Mouse (Mus musculus) hindbrain, embryonic 14.5 days (tissue): ENCODE measurements around the gene Prkce. TPM values are rescaled to one million over a fixed set of nuclear protein-coding genes. Genes with fewer than 3 reads are reported as not detected.

Experiments
- ATAC-seq: fragments of 200-750 bp; cut with Nextera tagmentation; 2 replicates; pipeline ENCODE4 v1.8.0; 2017; ENCODE audit warnings: moderate number of reproducible peaks, mild to moderate bottlenecking, moderate TSS enrichment, moderate library complexity; ENCODE audit not compliant: low FRiP score
- DNase-seq: peaks from one replicate; pipeline ENCODE4 v3.0.0-alpha.2; 2015; ENCODE audit warnings: low spot score
- H3K27ac ChIP-seq: fragments of 300-500 bp; sonication (generic); 2 replicates; pipeline ENCODE4 v1.5.1; 2014; ENCODE audit warnings: mild to moderate bottlenecking, moderate library complexity
- H3K27me3 ChIP-seq: fragments of 300-500 bp; sonication (generic); 2 replicates; pipeline ENCODE4 v1.6.1; 2014; ENCODE audit warnings: mild to moderate bottlenecking, low read length, mixed read lengths; ENCODE audit not compliant: control insufficient read depth, insufficient read depth
- H3K36me3 ChIP-seq: fragments of 300-500 bp; sonication (generic); replicated peaks from 2 replicates; pipeline ENCODE4 v1.6.1; 2014; ENCODE audit not compliant: control insufficient read depth, insufficient read depth
- H3K4me1 ChIP-seq: fragments of 300-500 bp; sonication (generic); replicated peaks from 2 replicates; pipeline ENCODE4 v1.6.1; 2014; ENCODE audit warnings: antibody characterized with exemption, low read length, mixed read lengths; ENCODE audit not compliant: control insufficient read depth, insufficient read depth
- H3K4me2 ChIP-seq: fragments of 300-500 bp; sonication (generic); replicated peaks from 2 replicates; pipeline ENCODE4 v1.6.1; 2014; ENCODE audit warnings: mild to moderate bottlenecking, moderate library complexity
- H3K4me3 ChIP-seq: fragments of 300-500 bp; sonication (generic); replicated peaks from 2 replicates; pipeline ENCODE4 v1.5.1; 2014; ENCODE audit warnings: mild to moderate bottlenecking, low read length
- H3K9ac ChIP-seq: fragments of 300-500 bp; sonication (generic); 2 replicates; pipeline ENCODE4 v1.6.1; 2014
- H3K9me3 ChIP-seq: fragments of 300-500 bp; sonication (generic); 2 replicates; pipeline ENCODE4 v1.6.1; 2016; ENCODE audit warnings: low read length; ENCODE audit not compliant: control insufficient read depth
- WGBS: fragments of 180-500 bp; shearing (Covaris S2); extraction: QIAGEN DNeasy Blood & Tissue Kit; methylation state at CpG from one replicate; pipeline ENCODE4 v1.1.7; 2014; 5-methylcytosine and 5-hydroxymethylcytosine counted together
- polyA plus RNA-seq: library from polyadenylated mRNA; unstranded; fragments of >200 nt; fragmentation: Nextera tagmentation; extraction: Ambion mirVana; gene quantifications from 2 replicates; pipeline ENCODE4 v1.2.1, GENCODE M21; 2014

Prkce gene
- polyA plus RNA-seq, 1 experiment from 2014 or later, result 38.7 TPM

DNA sequence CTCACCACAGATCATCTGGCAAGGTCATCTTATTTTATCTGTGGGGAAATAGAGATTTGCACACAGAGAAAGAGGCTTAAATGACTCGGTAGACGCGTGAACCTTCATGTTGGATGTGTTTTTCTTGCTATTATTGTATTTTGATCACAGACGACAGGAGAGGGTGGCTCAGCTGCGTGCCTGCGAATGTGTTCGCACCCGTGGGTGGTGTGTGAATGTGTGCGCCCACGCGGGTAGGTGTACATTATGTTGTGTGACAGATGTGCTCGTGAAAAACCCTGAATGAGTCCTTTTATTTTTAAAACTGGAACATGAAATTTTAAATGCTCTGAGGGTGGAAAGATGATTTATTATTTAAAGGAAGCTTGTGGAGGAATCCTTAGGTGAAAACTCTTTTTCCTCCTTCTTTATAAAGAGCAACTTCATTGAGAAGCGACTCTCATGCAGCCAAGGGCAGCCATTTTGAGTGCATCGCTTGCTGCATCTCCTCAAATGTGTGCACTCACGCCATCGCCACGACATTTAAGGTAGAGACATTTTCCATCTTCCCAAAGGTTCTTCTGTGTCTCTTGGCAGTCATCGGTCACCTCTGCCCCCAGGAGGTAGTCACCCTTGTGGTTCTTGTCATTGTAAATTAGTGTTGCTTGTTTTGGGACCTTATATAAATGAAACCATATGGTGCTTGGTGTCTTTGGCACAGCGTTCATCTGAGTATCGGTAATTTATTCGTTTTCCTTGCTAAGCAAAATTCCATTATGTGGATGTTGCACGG is 177.8 kb downstream of the Prkce start:
- DNase-seq, result no peak
- Histone ChIP-seq H3K27me3 (no peaks in the 10 kb centered on the region), H3K4me3 (no peak overlapping the region), H3K4me1 (no peaks in the 10 kb centered on the region; the same call in 1 of the 2 replicates), H3K4me2 (no peak overlapping the region), H3K9me3 (no peaks in the 10 kb centered on the region), H3K9ac (no peak overlapping the region), H3K36me3 (no peaks in the 10 kb centered on the region), H3K27ac (no peak overlapping the region)
- 85% methylated on average over 22 of the region's 22 CpGs for WGBS
- ATAC-seq, result no peak

DNA sequence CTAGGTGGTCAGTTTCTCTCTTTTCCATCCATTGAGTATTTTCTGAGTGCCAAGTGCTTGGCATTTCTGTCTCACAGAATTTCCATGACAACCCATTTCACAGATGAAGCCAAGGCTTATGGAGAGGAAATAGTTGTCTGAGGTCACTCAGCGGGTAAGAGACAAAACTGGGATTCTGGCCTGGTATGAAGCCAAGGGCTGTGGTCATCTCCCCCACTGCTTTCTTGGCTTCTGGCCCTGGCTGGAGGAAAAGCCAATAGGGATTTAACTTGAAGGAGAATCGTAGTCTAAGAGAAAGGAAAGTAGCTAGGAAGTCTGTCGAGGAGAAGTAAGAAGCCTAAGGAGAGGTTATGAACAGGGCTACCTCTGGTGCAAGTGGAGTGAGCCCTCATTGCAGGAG is 182.7 kb downstream of the Prkce start:
- DNase-seq (peak; percentile 59), ATAC-seq (no peak)
- Histone ChIP-seq H3K4me2 (no peak overlapping the region), H3K27ac (no peak overlapping the region), H3K4me3 (no peak overlapping the region), H3K9ac (no peak overlapping the region), H3K36me3 (no peaks in the 10 kb centered on the region), H3K4me1 (no peaks in the 10 kb centered on the region; the same call in 1 of the 2 replicates), H3K27me3 (no peaks in the 10 kb centered on the region), H3K9me3 (no peaks in the 10 kb centered on the region)
- WGBS, result 62% methylated on average over 3 of the region's 3 CpGs

DNA sequence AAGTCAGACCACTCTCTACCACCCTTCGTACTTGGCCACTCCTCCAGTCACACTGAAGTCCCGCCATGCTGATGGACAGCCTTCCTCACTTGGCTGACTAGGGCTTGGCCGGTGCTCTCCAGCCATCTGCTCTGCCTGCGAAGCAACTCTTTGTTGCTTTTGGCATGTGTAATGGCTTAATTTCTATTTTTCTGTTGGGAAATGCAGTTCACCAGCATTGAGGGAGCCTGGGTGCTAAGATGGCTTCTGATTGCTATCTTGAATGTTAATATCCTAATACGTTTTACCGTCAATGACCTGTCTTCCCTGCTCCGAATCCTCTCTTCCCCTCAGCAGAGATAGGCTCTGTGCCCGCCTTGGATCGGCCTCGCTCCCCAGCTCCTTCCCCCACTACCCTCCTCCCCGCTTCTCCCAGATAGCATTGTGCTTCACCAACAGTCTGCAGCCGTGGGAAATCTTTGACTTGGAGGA is 183.2 kb downstream of the Prkce start:
- ATAC-seq, result 0 out of 2 replicates have a peak, but pooled peaks have one; percentile 64
- DNase-seq, result no peak
- WGBS, result 49% methylated on average over 12 of the region's 12 CpGs
- H3K4me2 ChIP-seq, result no peak overlapping the region
- no peak overlapping the region for H3K4me3 ChIP-seq
- no peak overlapping the region for H3K9ac ChIP-seq
- no peaks in the 10 kb centered on the region for H3K9me3 ChIP-seq
- peaks cover 3% of the 10 kb centered on the region for H3K4me1 ChIP-seq
- 0 out of 2 replicates have a peak overlapping the region, but pooled peaks have one; percentile 28 for H3K27ac ChIP-seq
- H3K27me3 ChIP-seq, result no peaks in the 10 kb centered on the region
- H3K36me3 ChIP-seq, result no peaks in the 10 kb centered on the region

DNA sequence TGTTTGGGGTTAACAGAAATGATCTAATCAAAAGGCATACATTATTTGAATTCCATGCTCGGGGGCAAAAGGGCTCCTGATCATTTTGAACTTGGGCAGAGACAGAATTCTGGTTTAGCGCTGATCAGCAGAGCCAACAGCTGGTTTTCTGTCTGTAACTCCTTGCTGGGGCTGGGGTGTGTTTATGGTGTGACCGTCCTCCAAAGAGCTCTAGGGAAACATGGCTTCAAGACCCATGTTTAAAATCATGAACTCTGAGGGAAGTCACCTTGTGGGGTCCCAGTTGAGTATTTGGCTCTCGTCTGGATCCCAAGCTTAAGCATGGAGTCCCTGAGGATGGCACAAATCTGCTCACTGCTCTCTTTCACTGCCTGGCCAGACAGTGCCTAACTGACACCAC is 183.7 kb downstream of the Prkce start:
- Histone ChIP-seq H3K4me1 (peaks cover 7% of the 10 kb centered on the region), H3K27ac (no peak overlapping the region), H3K9me3 (no peaks in the 10 kb centered on the region), H3K4me2 (no peak overlapping the region), H3K9ac (no peak overlapping the region), H3K4me3 (no peak overlapping the region), H3K27me3 (no peaks in the 10 kb centered on the region), H3K36me3 (no peaks in the 10 kb centered on the region)
- 80% methylated on average over 4 of the region's 4 CpGs for WGBS
- DNase-seq (no peak), ATAC-seq (no peak)

DNA sequence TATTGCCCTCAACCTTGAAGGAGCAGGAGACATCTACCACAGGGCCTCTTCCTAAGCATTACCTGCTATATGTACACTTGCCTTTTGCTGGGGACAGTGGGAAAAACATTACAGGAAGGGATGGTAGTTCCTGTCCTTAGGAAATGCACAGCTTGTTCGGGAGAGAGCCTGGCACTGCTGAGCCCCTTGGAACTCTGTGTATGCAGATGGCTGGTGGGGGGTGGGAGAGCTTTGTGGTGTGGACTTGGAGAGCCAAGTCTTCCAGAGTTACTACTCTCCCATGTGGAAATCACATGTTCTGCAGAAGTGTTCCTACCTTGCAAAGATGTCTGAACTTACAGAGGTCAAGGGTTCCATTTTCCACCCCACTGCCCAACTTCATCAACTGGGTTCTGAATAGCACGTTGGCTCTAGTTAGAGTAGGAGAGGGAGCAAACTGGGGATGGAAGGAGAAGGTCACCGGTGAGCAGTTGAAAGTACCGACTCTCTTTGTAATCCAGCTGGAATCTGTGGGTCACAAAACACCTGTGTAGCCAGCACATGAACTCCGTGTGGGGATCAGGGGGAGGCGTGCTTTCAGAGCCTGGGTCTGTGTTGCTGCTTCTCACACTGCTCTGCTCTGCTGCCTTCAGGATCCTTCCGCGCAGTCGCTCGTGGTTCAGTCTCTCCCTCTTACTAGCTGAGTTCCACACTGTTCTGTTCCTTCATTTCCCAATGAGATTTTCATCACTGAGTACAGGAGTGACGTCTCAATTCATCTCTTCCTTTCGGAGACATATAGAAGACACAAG is 184.9 kb downstream of the Prkce start:
- Histone ChIP-seq H3K27me3 (no peaks in the 10 kb centered on the region), H3K4me3 (no peak overlapping the region), H3K4me2 (no peak overlapping the region), H3K9me3 (no peaks in the 10 kb centered on the region), H3K4me1 (peaks cover 10% of the 10 kb centered on the region), H3K9ac (no peak overlapping the region), H3K36me3 (no peaks in the 10 kb centered on the region), H3K27ac (no peak overlapping the region)
- DNase-seq (no peak), ATAC-seq (no peak)
- 87% methylated on average over 12 of the region's 12 CpGs for WGBS

DNA sequence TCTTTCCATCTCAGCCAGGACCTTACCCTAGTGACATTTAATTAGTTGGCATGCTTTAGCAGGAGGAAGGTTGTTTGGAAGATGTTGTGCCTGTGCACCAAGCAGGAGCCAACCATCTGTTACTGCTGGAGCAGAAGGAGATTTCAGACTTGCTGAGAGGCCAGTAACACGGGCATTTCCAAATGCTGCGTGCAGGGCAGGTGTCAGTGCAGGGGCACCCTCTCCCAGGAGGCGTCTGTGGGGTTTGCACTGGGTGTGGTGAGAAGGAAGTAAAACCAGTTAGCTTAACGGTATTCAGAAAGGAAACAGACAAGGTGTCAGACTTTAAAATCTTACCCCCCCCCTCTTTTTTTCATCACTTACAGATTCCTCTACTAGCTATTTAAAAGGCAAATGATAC is 186.1 kb downstream of the Prkce start:
- H3K4me2 ChIP-seq, result no peak overlapping the region
- DNase-seq, result no peak
- H3K4me1 ChIP-seq, result peaks cover 10% of the 10 kb centered on the region
- H3K36me3 ChIP-seq, result no peaks in the 10 kb centered on the region
- H3K9ac ChIP-seq, result no peak overlapping the region
- H3K4me3 ChIP-seq, result no peak overlapping the region
- 73% methylated on average over 4 of the region's 4 CpGs for WGBS
- no peak for ATAC-seq
- no peaks in the 10 kb centered on the region for H3K27me3 ChIP-seq
- H3K9me3 ChIP-seq, result no peaks in the 10 kb centered on the region
- H3K27ac ChIP-seq, result no peak overlapping the region

DNA sequence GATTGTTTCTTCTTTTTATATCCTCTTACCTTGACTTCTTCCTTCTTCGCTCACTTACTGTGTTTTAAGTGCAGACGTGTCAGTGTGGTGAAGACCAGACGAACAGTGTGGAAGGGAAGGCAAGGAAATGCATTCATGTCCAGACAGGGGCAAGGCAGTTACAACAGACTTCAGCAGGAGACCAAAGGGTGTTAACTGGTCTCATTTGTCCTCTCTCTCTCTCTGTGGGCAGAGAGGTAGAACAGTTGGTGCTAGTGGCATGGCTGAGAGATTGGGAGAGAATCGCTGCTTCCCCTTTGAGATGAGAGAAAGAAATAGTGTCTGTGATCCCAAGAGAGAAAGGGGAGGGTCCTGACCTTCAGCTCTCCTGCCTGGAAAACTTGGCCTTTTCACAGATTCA is 186.5 kb downstream of the Prkce start:
- H3K36me3 ChIP-seq, result no peaks in the 10 kb centered on the region
- H3K9ac ChIP-seq, result no peak overlapping the region
- H3K9me3 ChIP-seq, result no peaks in the 10 kb centered on the region
- ATAC-seq, result no peak
- H3K4me3 ChIP-seq, result no peak overlapping the region
- no peak overlapping the region for H3K4me2 ChIP-seq
- WGBS, result 83% methylated on average over 4 of the region's 4 CpGs
- no peak for DNase-seq
- H3K27me3 ChIP-seq, result no peaks in the 10 kb centered on the region
- H3K4me1 ChIP-seq, result peaks cover 10% of the 10 kb centered on the region
- no peak overlapping the region for H3K27ac ChIP-seq

DNA sequence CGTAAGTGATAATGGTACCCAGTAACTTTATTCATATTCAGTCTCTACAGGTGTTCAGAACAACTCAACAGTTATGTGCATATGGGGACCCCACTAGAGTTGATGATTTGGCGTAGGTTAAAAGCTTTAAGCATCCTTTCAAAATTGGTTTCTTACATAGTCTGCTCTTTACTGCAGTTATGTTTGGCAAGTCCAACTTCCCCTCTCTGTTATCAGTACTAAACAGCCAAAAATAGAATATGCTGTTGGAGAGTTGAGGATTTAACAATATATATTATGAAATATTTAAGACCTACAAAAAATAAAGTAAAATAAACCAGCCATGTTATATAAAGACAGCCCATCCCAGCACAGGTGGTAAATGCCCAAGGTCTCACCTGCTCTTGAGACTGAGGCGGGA is 187.3 kb downstream of the Prkce start:
- Histone ChIP-seq H3K27me3 (no peaks in the 10 kb centered on the region), H3K4me1 (peaks cover 10% of the 10 kb centered on the region)

DNA sequence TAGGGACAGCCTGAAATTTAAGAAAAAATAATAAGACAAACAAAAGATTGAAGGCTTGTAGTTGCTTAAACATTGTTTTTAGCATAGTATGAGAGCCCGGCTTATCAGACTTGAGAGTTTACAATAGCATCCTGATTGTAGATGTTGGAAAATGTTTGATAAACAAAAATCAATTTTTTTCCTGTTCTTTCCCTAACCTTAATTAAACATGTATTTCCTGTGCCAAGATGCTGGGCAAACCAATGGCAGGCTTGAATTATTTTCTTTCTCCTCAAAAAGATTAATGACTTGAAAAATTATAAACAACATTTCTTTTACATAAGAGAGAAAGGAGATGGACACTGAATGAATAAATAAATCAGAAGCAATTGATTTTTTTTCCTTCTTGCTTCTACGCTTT is 187.7 kb downstream of the Prkce start:
- Histone ChIP-seq H3K4me3 (no peak overlapping the region), H3K4me1 (peaks cover 10% of the 10 kb centered on the region), H3K27me3 (no peaks in the 10 kb centered on the region), H3K9ac (no peak overlapping the region), H3K36me3 (no peaks in the 10 kb centered on the region), H3K27ac (peak overlapping the region; percentile 38; the same call in 1 of the 2 replicates), H3K9me3 (no peaks in the 10 kb centered on the region), H3K4me2 (no peak overlapping the region)
- ATAC-seq (no peak), DNase-seq (no peak)
- 88% methylated on average over 2 of the region's 2 CpGs for WGBS

More for the DNA sequence above, 187.3 kb downstream of the Prkce start:
- Histone ChIP-seq H3K4me3 (no peak overlapping the region), H3K27ac (no peak overlapping the region), H3K36me3 (no peaks in the 10 kb centered on the region), H3K9me3 (no peaks in the 10 kb centered on the region), H3K4me2 (no peak overlapping the region), H3K9ac (no peak overlapping the region)
- no peak for DNase-seq
- no peak for ATAC-seq
- WGBS, result 96% methylated on average over 3 of the region's 3 CpGs
